Mouse (Mus musculus): ENCODE data around the gene Cox7a2. TPM values are rescaled to one million over a fixed set of nuclear protein-coding genes. Genes with fewer than 3 reads are reported as not detected.

The Cox7a2 gene
- polyA plus RNA-seq (2014; fragmentation: Illumina TruSeq; extraction: RNeasy Lipid Tissue Mini Kit (QIAGEN cat#74804); ENCODE audit: low replicate concordance), result 177 TPM

DNA sequence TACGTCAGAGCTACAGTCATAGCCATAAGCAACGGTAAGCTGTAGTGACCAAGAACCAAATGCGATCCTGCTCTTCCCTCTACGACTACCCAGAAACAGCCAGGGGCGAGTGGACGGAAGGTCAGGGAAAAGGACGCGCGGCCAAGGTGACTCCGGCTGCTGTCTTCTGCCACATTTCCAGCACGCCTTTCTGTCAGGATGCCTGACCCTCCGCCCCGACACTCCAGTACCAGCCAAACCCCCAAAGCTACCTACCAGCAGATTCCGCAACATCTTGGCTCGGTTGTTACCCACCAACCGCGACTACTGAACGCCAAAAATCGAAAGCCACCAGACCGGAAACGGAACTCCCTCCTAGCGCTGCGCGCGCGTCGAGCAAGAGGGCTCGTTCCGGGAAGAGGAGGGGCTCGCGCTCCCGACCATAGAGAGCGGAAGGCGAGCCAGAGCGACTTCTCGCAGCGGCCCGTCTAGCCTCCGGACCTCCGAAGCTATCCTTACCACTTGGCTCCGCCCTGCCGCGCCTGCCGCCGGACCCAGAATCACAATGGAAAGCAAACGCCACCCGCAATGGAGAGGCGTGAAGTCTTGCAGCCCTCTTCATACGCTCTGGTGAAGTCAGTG lies at the start of gene Cox7a2:
Cox7a2 (minus strand) TSS at position 494 of the 621 bp plus-strand sequence.

DNA sequence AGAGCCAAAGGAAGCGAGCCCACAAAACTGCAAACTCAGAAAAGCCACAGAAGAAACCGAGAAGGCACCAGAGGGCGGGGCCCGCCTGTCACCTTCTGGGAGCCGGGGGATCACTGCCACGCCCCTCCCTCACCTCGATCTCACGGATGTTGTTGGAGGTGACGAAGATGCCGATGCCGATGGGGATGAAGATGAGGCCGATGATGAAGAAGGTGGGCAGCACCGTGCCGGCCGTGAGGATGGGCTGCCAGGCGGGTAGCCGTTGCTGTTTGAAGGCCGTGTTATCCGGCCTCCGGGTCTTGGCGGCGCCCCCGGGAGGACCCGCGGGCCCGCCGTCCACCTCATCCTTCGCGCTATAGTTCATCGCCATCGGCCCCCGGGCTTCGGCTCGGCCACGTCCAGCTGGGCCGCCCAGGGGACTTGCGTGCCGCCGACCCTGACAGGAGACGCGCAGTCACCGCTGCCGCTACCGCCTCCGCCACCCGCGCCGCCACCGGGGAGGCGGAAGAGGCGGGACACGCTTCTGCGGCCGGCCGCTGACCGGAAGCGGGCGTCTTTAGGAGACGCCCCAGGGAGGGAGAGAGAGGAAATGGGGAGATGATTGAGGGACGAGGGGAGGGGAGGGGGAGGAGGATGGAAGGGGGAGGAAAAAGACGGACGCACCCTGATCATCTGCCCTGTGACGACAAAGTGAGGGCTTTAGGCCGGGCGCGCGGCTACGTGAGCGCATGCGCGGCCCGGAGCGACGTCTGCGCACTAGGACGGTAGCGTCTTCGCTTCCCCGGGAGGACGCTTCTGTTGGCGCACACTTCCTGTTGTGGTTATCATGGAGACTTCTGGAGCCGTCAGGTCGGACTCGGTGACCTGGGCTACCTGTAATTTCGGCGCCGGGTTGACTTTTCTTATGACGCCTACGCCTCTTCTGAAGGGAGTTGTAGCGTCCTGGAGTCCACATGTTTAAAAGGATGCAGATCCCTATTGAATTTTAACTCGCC lies 33.5 kb upstream of the Cox7a2 start, which contains the start of gene Tmem30a:
Tmem30a (minus strand) TSS at position 667 of the 995 bp plus-strand sequence.

DNA sequence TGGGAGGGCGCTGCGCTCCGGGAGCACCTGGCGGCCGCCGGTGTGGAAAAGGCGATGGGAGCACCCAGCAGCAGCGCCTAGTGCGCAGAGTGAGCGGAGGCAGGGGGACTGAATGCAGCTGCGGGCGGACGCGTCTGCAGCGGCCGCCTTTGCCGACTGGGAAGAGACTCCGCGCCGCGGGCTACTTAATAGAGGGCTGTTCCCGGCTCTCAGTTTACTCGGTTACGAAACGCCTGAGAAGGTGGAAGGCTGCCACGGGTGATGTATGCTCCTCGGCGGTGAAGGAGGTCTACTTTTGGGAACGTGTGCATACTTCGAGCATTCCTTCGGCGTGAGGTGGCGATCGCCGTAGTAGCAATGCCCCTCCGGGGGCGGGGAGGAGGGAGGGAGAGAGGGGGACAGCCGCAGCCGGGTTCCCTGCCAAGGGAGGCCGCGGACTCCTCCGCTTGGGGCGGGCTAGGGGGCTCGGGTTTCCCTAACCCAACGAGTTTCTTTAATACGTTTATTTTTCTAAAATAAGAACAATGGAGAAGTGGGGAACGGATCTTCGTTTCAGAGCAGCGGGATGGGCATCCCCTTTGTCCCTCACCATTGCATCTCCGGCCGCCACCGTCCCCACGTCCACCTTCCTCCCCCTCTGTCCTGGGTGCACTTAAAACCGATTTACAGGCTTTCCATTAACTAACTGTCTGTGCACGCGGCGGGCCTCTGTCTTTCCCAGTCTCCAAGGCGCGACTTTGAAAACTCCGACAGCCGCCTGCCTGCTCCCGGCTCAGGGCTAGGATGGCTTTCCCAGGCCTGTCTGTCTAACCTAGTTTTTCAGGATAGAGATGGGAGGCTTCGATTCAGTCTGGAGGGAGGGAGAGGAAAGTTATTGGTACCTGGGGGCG lies 41.0 kb downstream of the Cox7a2 start, which contains the start of gene Col12a1:
Col12a1 (minus strand) TSS at position 351 of the 890 bp plus-strand sequence.

Other genes with a start within 250 kb of the Cox7a2 start
- 12.8 TPM for gene Col12a1, start 41.0 kb downstream of the Cox7a2 start, polyA plus RNA-seq (2014; fragmentation: Illumina TruSeq; extraction: RNeasy Lipid Tissue Mini Kit (QIAGEN cat#74804); ENCODE audit: low replicate concordance)
- 402 TPM for gene Tmem30a, start 33.6 kb upstream of the Cox7a2 start, polyA plus RNA-seq (2014; fragmentation: Illumina TruSeq; extraction: RNeasy Lipid Tissue Mini Kit (QIAGEN cat#74804); ENCODE audit: low replicate concordance)